Mouse (Mus musculus) midbrain, embryonic 14.5 days (tissue): Measurements from ENCODE around the gene F12. TPM values are rescaled to one million over a fixed set of nuclear protein-coding genes. Genes with fewer than 3 reads are reported as not detected.

ENCODE experiments used
- ATAC-seq: fragments of 200-750 bp; cut with Nextera tagmentation; 2 replicates; pipeline ENCODE4 v1.8.0; 2017; ENCODE audit warnings: moderate number of reproducible peaks, moderate library complexity; ENCODE audit not compliant: low FRiP score, low TSS enrichment
- DNase-seq: peaks from one replicate; pipeline ENCODE4 v3.0.0-alpha.2; 2015
- H3K27ac ChIP-seq: fragments of 300-500 bp; sonication (generic); replicated peaks from 2 replicates; pipeline ENCODE4 v1.5.1; 2014; ENCODE audit warnings: mild to moderate bottlenecking, low read depth, low read length, moderate library complexity
- H3K27me3 ChIP-seq: fragments of 300-500 bp; sonication (generic); 2 replicates; pipeline ENCODE4 v1.6.1; 2014; ENCODE audit warnings: low read length, control low read depth, mixed read lengths; ENCODE audit not compliant: control insufficient read depth, insufficient read depth
- H3K36me3 ChIP-seq: fragments of 300-500 bp; sonication (generic); 2 replicates; pipeline ENCODE4 v1.6.1; 2014; ENCODE audit warnings: low read length, control low read depth; ENCODE audit not compliant: control insufficient read depth, insufficient read depth
- H3K4me1 ChIP-seq: fragments of 300-500 bp; sonication (generic); 2 replicates; pipeline ENCODE4 v1.6.1; 2014; ENCODE audit warnings: mild to moderate bottlenecking, antibody characterized with exemption, low read length, control low read depth; ENCODE audit not compliant: control insufficient read depth, insufficient read depth
- H3K4me2 ChIP-seq: fragments of 300-500 bp; sonication (generic); 2 replicates; pipeline ENCODE4 v1.6.1; 2014; ENCODE audit warnings: mild to moderate bottlenecking, low read length, moderate library complexity
- H3K4me3 ChIP-seq: fragments of 300-500 bp; sonication (generic); replicated peaks from 2 replicates; pipeline ENCODE4 v1.5.1; 2014; ENCODE audit warnings: low read depth, low read length
- H3K9ac ChIP-seq: fragments of 300-500 bp; sonication (generic); replicated peaks from 2 replicates; pipeline ENCODE4 v1.6.1; 2014; ENCODE audit warnings: mild to moderate bottlenecking, low read length, moderate library complexity
- H3K9me3 ChIP-seq: fragments of 300-500 bp; sonication (generic); 2 replicates; pipeline ENCODE4 v1.6.1; 2016; ENCODE audit warnings: low read length, control low read depth, mixed read lengths; ENCODE audit not compliant: control insufficient read depth
- WGBS: fragments of 180-500 bp; shearing (Covaris S2); extraction: QIAGEN DNeasy Blood & Tissue Kit; methylation state at CpG from one replicate; pipeline ENCODE4 v1.1.7; 2014; 5-methylcytosine and 5-hydroxymethylcytosine counted together
- polyA plus RNA-seq: library from polyadenylated mRNA; unstranded; fragments of >200 nt; fragmentation: Nextera tagmentation; extraction: Ambion mirVana; gene quantifications from 2 replicates; pipeline ENCODE4 v1.2.1, GENCODE M21; 2014

The F12 gene
- polyA plus RNA-seq, 1 experiment from 2014 or later = not detected

GRCm38 (mm10) chr13:55399300-55400038 is 27.1 kb downstream of the F12 start:
- Histone ChIP-seq H3K9me3 (no peaks in the 10 kb centered on the region), H3K4me1 (peaks cover 3% of the 10 kb centered on the region; the same call in 1 of the 2 replicates), H3K27ac (no peak overlapping the region), H3K36me3 (no peaks in the 10 kb centered on the region), H3K4me2 (no peak overlapping the region), H3K27me3 (no peaks in the 10 kb centered on the region), H3K4me3 (no peak overlapping the region), H3K9ac (no peak overlapping the region)
- 61% methylated on average over 5 of the region's 5 CpGs for WGBS
- no peak for ATAC-seq
- no peak for DNase-seq

GRCm38 (mm10) chr13:55398088-55398487 is 28.5 kb downstream of the F12 start, which contains the start of gene Slc34a1:
Slc34a1 (plus strand) TSS chr13:55398187.
- no peaks in the 10 kb centered on the region for H3K4me1 ChIP-seq
- 97% methylated on average over 1 of the region's 1 CpGs for WGBS
- no peak within 1 kb of the TSS for H3K27ac ChIP-seq
- ATAC-seq (no peak), DNase-seq (no peak)
- no peak within 1 kb of the TSS for H3K4me3 ChIP-seq
- H3K9ac ChIP-seq = no peak within 1 kb of the TSS
- H3K9me3 ChIP-seq = no peaks in the 10 kb centered on the region
- H3K27me3 ChIP-seq = no peaks in the 10 kb centered on the region
- H3K4me2 ChIP-seq = no peak within 1 kb of the TSS
- H3K36me3 ChIP-seq = no peaks in the 10 kb centered on the region

- no peaks in the 10 kb centered on the region for H3K9me3 ChIP-seq
- ATAC-seq (no peak), DNase-seq (no peak)
- H3K36me3 ChIP-seq = no peaks in the 10 kb centered on the region
- no peak overlapping the region for H3K9ac ChIP-seq
- H3K4me3 ChIP-seq = no peak overlapping the region
- H3K27ac ChIP-seq = no peak overlapping the region
- H3K4me2 ChIP-seq = no peak overlapping the region
- no peaks in the 10 kb centered on the region for H3K27me3 ChIP-seq
- WGBS = 64% methylated on average over 4 of the region's 4 CpGs
- no peaks in the 10 kb centered on the region for H3K4me1 ChIP-seq
Observed at GRCm38 (mm10) chr13:55392933-55393332, 33.7 kb downstream of the F12 start.

- DNase-seq (no peak), ATAC-seq (no peak)
- no peak overlapping the region for H3K27ac ChIP-seq
- no peaks in the 10 kb centered on the region for H3K27me3 ChIP-seq
- WGBS = 95% methylated on average over 1 of the region's 1 CpGs
- H3K4me3 ChIP-seq = no peak overlapping the region
- H3K36me3 ChIP-seq = no peaks in the 10 kb centered on the region
- no peaks in the 10 kb centered on the region for H3K9me3 ChIP-seq
- no peak overlapping the region for H3K4me2 ChIP-seq
- H3K9ac ChIP-seq = no peak overlapping the region
- no peaks in the 10 kb centered on the region for H3K4me1 ChIP-seq
Observed at GRCm38 (mm10) chr13:55391626-55392029, 35.0 kb downstream of the F12 start.

GRCm38 (mm10) chr13:55390644-55391043 is 35.9 kb downstream of the F12 start:
- H3K4me2 ChIP-seq = no peak overlapping the region
- no peak for DNase-seq
- H3K27ac ChIP-seq = no peak overlapping the region
- WGBS = 79% methylated on average over 3 of the region's 3 CpGs
- no peak overlapping the region for H3K9ac ChIP-seq
- no peak for ATAC-seq
- H3K27me3 ChIP-seq = no peaks in the 10 kb centered on the region
- H3K9me3 ChIP-seq = no peaks in the 10 kb centered on the region
- H3K4me1 ChIP-seq = no peaks in the 10 kb centered on the region
- H3K4me3 ChIP-seq = no peak overlapping the region
- H3K36me3 ChIP-seq = no peaks in the 10 kb centered on the region

- H3K27me3 ChIP-seq = peaks cover 27% of the 10 kb centered on the region
- 87% methylated on average over 4 of the region's 4 CpGs for WGBS
- DNase-seq = no peak
Observed at GRCm38 (mm10) chr13:55381790-55382189, 44.8 kb downstream of the F12 start.

GRCm38 (mm10) chr13:55378907-55379580 is 47.5 kb downstream of the F12 start:
- DNase-seq (no peak), ATAC-seq (no peak)
- no peaks in the 10 kb centered on the region for H3K4me1 ChIP-seq
- H3K27ac ChIP-seq = no peak overlapping the region
- 6% methylated on average over 32 of the region's 32 CpGs for WGBS
- H3K36me3 ChIP-seq = no peaks in the 10 kb centered on the region
- no peak overlapping the region for H3K4me3 ChIP-seq
- no peak overlapping the region for H3K9ac ChIP-seq
- no peaks in the 10 kb centered on the region for H3K9me3 ChIP-seq
- no peak overlapping the region for H3K4me2 ChIP-seq
- peaks cover 27% of the 10 kb centered on the region for H3K27me3 ChIP-seq

More at GRCm38 (mm10) chr13:55381790-55382189, 44.8 kb downstream of the F12 start:
- Histone ChIP-seq H3K9ac (no peak overlapping the region), H3K4me1 (no peaks in the 10 kb centered on the region), H3K36me3 (no peaks in the 10 kb centered on the region), H3K4me3 (no peak overlapping the region), H3K9me3 (no peaks in the 10 kb centered on the region), H3K4me2 (no peak overlapping the region), H3K27ac (no peak overlapping the region)
- no peak for ATAC-seq

GRCm38 (mm10) chr13:55375877-55376276 is 50.7 kb downstream of the F12 start:
- Histone ChIP-seq H3K4me1 (no peaks in the 10 kb centered on the region), H3K4me2 (no peak overlapping the region), H3K9ac (no peak overlapping the region), H3K4me3 (no peak overlapping the region), H3K27ac (no peak overlapping the region), H3K9me3 (no peaks in the 10 kb centered on the region), H3K27me3 (peaks cover 27% of the 10 kb centered on the region), H3K36me3 (no peaks in the 10 kb centered on the region)
- WGBS = 70% methylated on average over 2 of the region's 2 CpGs
- DNase-seq = no peak
- ATAC-seq = no peak
